Mouse (Mus musculus): Measurements from ENCODE around the gene Card10.

Gene Card10

DNA sequence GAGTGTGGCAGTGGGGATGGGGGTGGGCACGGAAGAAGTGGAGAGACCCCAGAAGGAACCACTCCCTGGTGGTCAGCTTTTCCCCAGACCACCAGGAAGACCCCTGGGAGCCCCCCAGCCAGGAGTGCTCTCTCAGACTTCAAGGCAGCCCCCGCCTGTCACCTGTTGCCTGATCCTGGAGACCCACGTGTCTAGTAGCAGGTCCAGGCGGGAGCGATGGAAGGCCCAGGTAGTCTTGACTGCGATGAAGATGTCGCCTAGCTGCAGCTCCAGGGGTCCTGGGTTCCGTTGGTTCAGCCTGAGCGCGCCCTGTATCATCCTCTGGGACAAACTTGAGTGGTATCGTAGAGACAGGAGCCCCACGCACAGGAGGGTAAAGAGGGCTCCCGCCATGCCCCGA, 30.0 kb downstream of the Card10 start:
- no peak for DNase-seq (ENCODE audit: low spot score)

DNA sequence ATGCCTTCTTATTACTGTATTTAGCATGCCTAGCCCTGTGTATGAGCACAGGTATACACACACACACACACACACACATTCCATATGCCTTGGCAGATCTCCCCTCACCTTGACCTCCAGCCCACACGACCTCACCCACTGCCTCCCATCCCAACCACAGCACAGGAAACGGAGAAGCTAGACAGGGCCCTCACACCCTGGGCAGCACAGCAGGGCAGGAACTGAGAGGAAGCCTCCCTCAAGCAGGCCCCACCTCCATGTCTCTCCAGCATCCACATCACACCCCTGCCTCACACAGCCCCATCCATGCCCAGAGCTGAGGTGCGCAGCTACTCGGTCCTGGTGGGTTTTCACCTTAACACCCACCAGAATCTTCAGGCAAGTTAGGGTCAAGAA, 30.5 kb downstream of the Card10 start:
- no peak for DNase-seq (ENCODE audit: low spot score)

DNA sequence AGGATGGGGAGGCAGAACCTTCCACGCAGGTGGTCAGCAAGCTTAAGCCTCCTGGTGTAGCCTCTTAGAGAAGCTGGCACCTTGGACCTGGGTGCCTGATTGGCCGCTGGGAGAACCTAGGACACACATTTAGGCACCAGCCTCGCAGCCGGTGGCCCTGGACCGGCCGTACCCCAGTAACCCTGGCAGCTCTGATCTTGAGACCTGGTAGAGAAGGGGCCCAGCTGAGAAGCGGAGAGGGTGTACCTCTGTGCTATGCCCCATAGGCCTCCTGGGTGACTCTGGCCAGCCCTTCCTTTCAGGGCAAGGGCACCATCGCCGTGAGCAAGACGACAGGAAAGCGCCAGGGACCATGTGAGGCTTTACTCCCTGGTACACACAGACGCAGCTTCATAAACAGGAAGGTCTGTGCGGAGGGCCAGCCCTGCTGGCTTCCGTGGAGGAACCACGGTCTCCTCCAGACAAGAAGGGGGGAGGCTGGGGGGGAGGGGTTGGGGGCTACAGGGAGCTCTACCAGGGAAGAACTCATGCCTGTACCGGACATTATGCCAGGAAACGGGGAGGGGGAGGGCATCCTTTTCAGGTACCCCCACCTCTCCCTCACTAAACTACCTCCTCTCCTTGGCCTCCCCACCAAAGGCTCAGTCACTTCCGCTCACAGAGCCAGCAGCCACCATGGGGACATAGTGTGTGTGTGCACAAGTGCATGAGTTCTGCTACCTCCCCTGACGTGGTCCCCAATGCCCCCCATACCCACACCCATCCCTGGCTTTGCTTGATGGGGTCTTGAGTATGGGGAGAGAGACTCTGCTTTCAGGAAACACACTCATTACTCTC, 31.1 kb downstream of the Card10 start:
- no peak for DNase-seq (ENCODE audit: low spot score)

DNA sequence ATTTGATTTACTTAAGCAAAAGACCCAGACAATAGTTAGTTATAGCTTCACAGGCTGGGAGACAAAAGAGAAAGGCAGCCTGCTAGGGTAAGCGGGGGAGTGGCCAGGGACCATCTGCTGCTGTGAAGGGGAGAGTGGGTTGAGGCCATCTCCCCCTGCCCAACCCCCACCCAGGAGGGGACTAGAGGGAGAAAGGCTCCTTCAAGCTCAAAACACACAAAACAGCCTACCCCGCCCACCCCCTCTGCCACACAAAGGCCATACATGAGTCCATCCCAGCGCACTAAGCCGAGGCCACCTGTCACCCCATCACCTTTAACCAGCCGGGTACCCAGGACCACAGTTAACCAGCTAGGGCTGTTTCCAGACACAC, 31.9 kb downstream of the Card10 start:
- DNase-seq (ENCODE audit: low spot score): no peak

GRCm38 (mm10) chr15:78770234-78770982, 32.4 kb downstream of the Card10 start:
- no peak for DNase-seq (ENCODE audit: low spot score)

DNA sequence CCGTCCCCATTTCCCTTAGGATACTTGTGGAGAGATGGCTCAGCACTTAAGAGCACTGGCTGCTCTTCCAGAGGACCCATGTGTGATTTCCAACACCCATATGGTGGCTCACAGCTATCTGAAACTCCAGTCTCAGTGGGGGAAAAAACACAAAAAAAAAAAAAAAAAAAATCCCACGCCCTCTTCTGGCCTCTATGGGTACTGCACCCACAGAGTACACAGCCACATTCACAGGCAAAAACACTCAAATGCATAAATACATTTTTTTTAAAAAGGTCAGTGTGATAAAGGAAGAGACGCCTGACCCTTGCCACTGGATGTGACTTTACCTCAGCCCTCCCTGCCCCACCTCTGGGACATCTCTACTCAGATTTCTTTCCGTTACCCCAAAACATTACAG, 33.8 kb downstream of the Card10 start:
- DNase-seq (ENCODE audit: low spot score): no peak

GRCm38 (mm10) chr15:78763704-78764103, 39.1 kb downstream of the Card10 start:
- DNase-seq (ENCODE audit: low spot score): no peak

DNA sequence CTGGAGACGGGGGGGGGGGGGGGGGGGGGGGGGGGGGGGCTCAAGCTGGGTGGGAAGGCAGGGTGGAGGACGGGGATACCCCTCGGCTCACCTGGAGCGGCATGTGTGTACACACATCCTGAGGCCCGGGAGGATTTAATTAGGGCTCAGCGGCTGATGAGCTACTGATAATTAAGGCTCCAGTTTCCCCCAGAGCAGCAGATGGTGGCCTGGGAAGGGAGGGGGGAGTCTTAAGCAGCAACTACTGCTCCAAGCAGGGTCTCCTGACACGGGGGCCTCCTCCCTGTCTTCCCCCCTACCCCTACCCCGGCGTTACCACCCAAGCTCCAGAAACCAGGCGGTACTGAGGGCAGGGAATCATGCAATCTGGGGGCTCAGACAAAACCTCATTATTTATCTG, 39.6 kb downstream of the Card10 start:
- DNase-seq (ENCODE audit: low spot score): no peak

GRCm38 (mm10) chr15:78761112-78761511, 41.7 kb downstream of the Card10 start:
- DNase-seq (ENCODE audit: low spot score): no peak

GRCm38 (mm10) chr15:78758132-78758531, 44.7 kb downstream of the Card10 start:
- DNase-seq (ENCODE audit: low spot score): no peak

DNA sequence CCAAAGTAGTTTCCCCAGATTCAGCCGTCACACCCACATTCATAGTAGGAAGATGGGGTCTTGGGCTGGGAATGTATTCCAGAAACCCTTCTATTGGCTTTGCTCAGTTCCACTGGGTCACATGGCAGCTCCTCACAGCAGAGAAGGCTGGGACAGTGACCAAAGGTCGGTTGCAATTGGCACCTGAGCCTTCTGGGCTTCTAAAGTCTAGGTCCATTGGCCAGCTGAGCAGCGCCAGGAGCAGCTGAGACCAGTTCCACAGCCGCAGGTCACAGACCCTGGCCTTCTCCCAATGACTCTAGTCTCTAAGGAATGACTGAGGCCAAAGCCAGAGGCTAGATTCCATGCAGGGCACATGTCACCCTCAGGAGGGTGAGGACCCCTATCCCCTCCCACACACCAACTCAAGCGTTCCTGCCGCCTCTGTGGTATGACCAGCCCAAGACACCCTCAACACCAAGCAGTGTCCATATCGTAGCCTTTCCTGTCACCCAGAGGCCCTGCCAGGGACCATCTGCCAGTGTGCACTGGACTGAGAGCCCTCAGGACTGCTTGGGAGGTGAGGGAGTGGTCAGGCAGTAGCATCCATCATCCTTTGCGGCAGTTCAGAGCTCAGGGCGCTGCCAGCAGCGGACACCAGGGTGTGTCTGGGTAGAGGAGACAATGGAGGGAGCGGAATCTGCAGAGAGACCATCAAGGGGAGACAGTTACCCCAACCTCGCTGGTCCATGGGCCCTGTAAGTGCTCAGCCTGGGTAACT, 46.7 kb downstream of the Card10 start:
- DNase-seq (ENCODE audit: low spot score): no peak

DNA sequence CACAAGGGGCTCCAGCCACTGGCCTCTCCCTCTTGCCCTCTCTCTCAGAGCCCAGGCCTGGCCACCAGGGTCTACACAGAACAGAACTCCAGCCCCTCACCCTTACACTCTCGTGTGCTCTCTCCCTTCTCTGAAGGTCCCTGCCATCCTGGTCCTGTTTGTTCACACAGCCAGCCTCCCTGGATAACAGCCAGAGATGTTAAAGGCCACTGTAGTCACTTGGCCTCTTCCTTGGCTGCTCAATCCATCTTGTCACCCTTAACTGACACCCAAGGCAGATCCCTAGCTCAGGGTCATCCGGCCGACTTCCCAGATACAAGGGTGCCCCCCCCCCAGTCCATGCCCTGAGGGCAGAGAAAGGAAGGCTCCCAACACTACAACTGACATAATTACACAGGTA, 47.6 kb downstream of the Card10 start:
- DNase-seq (ENCODE audit: low spot score): no peak

DNA sequence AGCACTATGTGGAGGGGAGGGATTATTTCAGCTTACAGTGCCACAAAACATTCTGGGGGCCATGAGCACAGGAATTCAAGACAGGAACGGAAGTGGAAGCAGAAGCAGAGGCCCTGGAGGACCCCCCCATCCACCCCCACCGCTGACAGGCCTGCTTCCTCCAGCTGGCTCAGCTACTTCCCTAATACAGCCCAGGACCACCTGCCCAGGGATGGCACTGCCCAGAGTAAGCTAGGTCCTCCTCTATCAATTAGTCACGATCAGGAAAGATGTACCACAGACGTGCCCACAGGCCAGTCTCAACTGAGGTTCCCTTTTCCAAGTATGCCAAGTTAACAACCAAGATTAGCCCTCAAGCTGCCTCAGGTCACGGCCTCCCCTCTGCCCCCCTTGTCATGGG, 48.7 kb downstream of the Card10 start:
- DNase-seq (ENCODE audit: low spot score): no peak

DNA sequence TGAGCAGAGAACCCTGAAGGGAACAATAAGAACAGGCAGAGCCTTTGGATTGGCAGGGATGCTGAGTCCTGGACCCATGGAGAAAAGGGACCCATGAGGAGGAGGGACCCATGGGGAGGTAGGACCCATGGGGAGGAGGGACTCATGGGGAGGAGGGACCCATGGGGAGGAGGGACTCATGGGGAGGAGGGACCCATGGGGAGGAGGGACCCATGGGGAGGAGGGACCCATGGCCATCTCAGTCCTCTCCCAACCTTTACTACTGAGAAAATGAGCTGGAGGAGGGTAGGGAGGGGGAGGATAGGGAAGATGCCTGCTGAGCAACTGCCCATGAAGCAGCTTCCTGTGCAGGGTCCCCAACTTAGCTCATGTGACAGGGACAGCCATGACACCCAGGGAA, 49.9 kb downstream of the Card10 start:
- no peak for DNase-seq (ENCODE audit: low spot score)

DNA sequence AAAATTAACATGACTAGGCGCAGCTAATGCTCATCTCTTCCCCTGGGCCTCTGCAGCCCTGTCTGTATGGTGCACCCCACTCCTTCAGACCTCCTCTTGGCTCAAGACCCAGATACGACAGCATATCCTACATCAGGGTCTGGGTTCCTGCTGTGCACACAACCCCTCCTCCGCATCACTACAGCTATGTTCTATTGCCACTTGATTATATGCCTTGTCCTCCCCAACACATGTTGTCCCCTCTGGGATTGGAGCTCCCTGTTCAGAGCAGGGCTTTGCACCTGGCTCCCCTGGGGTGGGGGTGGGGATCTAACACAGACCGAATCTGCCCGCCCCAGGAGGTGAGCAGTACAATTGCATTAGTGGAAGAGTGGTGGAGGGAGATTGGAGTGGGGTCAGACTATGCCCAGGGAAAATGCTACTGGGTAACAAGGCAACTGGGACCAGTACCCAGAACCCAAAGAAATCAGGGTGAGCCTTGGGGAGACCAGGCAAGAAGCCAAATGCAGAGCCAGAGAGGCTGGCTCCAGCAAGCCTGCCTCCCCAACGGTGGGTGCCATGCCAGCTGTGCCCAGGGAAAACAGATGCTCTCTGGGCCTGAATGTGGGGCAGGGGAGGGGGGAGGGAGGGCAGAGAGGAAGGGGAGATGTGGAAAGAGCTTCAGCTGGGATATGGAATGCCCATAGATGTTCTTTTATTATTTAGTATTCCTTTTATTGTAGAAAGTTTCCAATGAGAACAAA, 52.1 kb downstream of the Card10 start:
- no peak for DNase-seq (ENCODE audit: low spot score)

GRCm38 (mm10) chr15:78749855-78750254, 53.0 kb downstream of the Card10 start:
- peak; percentile 33 for DNase-seq (ENCODE audit: low spot score)

GRCm38 (mm10) chr15:78744206-78744605, 58.6 kb downstream of the Card10 start:
- DNase-seq (ENCODE audit: low spot score): peak; percentile 36

GRCm38 (mm10) chr15:78742831-78743230, 60.0 kb downstream of the Card10 start:
- no peak for DNase-seq (ENCODE audit: low spot score)

GRCm38 (mm10) chr15:78740662-78741061, 62.2 kb downstream of the Card10 start:
- DNase-seq (ENCODE audit: low spot score): no peak

GRCm38 (mm10) chr15:78737146-78737545, 65.7 kb downstream of the Card10 start:
- no peak for DNase-seq (ENCODE audit: low spot score)

GRCm38 (mm10) chr15:78736681-78737100, 66.2 kb downstream of the Card10 start:
- DNase-seq (ENCODE audit: low spot score): no peak

DNA sequence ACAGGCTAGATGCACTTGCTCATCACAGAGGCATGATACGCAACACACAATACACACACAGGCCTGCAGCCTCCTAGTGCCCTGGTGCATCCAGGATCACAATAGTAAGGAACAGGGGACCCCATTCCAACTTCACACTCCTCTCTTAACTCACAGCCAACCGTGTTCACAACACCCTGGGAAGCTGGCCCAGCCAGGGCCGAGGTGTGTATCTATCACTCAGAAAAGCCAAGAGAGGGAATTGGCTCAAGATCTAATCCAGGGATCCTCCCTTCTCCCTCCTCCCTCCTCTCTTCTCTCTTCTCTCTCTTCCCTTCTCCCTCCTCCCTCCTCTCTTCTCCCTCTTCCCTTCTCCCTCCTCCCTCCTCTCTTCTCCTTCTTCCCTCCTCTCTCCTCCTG, 66.7 kb downstream of the Card10 start:
- no peak for DNase-seq (ENCODE audit: low spot score)
